Mouse (Mus musculus): Measurements from ENCODE around the gene Gemin7.

Gene Gemin7

DNA sequence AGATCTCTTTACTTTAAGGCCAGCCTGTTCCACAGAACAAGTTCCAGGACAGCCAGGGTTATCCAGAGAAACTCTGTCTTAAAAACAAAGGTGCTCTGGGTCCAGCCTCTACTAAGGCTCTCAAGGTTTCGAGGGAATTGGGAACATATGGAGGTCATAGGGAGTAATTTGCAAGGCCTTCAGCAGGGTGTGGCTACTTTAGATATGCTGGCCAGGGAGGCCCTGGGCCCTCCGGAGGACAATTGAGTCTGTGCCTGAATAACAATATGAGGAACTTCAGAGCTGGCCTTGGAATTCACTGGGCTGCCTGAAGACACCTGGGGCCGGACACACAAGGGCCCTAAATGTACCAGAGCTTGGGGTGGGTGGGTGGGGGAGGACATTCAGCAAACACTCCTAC, 1.8 kb downstream of the Gemin7 start:
- DNase-seq = no peak

DNA sequence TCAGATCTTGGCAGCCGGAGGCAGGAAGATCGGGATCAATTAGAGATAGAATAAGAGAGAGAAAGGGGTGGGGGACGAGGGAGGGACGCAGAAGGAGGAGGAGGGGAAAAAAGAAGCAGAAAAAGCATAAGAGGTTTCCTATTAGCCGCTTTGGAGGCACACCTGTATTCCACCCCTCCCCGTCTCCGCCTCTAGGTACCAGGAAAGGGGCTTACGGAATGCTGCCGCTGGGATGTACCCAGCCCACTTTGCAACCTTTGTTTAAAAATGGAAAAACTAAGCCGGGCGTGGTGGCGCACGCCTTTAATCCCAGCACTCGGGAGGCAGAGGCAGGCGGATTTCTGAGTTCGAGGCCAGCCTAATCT, 3.6 kb downstream of the Gemin7 start:
- DNase-seq = no peak

DNA sequence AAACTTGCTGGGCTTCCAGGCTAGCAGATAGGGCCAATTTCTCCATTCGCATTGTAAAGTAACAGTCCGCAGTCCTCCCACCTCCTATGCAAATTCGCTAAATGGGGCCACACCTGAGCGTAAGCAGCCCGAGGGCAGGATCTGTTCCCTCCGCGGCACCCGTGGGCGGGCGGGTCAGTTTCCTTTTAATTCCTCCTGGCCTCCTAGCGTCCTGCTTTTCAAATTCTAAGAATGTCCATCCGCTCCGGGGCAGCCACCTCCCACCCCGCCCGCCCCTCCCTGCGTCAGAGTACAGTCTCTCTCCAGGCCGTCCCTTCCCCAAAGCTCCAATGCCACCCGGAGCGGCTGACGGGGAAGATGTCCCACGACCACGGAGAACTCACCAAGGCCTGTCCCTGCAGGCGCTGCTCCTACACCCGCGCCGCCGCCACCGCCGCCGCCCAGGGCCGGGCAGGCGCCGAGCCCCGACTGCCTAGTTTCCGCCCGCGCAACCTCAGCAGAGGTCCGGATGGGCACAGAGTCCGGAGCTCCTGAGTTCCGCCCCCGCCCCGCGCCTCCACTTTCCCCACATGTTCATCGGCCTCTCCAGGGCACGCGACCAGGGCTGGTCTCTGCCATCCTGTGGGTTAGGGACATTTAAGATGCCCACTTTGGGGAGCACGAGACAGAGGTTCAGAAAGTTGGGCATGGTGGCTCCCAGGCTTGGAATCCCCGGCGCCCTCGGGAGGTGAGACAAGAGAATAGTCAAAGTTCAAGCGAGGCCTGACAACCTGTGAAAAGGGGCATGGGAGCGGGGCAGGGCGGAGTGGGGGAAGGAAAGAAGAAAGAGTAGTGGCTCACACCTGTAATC, 4.2 kb downstream of the Gemin7 start:
- DNase-seq = peak; percentile 59 to 75

DNA sequence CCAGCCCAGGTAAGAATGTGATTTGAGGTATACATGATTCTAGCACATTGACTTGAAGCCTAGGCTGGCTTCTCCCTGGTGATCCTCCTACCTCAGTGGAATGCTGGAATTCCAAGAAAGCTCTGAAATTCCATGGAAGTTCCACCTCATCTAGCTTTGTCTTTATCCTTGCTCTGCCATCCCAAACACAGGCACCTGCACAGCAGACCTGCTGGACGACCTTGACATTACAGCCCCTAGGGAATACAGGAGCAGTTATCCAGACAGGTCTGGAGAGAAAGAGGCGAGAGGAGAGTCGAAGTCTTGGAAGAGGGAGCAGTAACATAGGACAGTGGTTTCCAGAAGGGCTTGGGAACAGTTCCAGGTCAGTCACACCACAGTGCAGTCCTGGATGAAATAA, 7.7 kb downstream of the Gemin7 start:
- no peak for DNase-seq

DNA sequence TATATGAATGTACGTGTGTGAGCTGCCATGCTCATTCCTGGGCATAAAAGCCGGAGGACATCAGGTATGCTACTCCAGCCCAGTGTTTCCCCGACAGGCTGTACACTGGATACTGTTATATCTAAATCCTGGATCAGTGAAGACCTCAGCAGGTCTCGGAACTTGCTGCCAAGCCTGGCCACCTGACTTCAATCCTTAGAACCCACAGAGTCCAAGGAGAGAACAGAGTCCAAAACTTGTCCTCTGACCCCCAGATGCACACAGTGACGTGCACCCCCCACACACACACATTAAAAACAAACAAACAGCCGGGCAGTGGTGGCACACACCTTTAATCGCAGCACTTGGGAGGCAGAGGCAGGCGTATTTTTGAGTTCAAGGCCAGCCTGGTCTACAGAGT, 10.0 kb downstream of the Gemin7 start:
- peak; percentile 75 to 79 for DNase-seq

DNA sequence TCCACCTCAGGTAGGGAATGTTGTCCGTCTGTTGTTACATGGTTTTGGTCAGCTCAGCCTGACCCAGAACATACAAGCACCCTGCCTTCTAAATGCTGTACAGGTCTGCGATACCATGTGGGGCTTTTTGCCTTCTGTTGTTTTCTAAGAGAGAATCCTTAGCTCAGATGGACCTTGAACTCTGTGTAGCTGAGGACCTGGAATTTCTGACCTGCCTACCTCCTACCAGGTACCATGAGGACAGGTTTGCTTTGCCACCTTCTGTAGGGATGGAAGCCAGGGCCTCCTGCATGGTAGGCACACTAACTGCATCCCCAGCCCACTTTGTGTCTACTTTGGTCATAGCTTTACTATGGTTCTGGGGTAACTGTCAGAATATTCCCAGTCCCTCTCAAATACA, 11.6 kb downstream of the Gemin7 start:
- DNase-seq = no peak

DNA sequence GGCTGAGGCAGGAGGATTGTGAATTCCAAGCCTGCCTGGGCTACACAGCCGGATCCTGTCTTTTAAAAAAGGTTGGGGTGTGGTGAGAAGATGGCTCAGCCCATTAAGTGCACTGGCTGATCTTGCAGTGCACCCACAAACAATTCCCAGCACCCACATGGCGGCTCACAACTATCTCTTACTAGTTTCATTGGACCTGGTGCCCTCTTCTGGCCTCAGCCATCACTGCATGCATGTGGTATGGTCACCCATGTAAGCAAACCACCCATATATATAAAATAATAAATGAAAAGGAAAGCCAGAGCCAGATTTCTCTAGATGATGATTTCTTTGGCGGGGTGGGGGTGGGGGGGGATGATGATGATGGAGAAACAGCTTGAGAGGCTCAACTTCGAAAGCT, 12.9 kb downstream of the Gemin7 start:
- no peak for DNase-seq

DNA sequence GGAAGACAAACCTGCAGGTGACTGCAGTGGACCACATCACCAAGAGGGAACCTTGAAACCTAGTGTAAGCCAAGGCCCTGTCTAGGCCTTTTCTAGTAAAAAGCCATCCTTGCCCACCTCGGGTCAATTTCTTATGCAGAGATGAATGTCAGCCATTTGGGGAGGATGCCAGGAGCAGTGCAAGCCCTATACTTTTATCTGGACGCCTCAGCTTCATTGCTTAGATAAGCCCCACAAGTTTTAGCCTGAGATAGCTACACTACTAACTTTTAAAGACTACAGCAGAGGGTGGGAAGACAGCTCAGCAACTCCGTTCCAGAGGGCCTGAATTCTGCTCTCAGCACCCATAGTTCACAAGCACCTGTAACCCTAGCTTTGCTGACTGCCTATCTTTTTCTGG, 13.5 kb downstream of the Gemin7 start:
- DNase-seq = no peak

DNA sequence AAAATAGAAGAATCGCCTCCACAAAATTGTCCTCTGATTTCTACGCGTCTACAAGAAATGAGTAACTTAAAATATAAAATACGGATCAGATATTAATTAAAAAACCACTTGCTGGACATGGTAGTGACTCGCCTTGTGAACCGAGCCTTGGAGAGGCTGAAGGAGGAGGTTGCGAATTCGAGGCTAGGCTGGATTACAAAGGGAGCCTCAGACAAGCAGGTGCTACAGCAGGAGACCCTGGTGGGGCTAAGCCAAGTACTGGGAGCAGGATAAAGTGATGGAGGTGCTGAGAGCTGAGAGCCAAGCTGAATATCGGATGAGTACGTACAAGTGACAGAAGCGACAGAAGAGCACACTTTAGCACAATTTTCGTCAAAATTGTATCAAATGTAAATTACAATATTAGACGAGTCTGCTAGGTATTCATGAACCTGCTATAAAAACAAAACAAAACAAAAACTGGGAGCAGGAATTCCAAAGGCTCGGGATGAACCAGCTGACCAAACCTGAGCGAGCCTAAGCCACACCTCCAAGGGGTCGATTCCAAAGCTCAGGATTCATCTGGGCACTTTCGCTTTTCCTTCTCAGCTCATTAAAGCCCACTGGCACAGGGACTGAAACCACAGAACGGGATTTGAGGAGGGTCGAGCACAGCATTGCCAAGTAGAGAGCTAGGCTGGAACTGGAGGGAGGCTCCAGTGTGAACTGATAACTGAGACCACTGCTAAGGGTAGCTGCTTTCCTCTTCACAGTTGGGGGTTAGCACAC, 14.6 kb downstream of the Gemin7 start, which contains the start of gene Ppp1r37:
Gene Ppp1r37, minus strand, starts transcription at position 434 of the 768 bp plus-strand sequence.
- DNase-seq = peak in 1 of 2 experiments; percentile 61

DNA sequence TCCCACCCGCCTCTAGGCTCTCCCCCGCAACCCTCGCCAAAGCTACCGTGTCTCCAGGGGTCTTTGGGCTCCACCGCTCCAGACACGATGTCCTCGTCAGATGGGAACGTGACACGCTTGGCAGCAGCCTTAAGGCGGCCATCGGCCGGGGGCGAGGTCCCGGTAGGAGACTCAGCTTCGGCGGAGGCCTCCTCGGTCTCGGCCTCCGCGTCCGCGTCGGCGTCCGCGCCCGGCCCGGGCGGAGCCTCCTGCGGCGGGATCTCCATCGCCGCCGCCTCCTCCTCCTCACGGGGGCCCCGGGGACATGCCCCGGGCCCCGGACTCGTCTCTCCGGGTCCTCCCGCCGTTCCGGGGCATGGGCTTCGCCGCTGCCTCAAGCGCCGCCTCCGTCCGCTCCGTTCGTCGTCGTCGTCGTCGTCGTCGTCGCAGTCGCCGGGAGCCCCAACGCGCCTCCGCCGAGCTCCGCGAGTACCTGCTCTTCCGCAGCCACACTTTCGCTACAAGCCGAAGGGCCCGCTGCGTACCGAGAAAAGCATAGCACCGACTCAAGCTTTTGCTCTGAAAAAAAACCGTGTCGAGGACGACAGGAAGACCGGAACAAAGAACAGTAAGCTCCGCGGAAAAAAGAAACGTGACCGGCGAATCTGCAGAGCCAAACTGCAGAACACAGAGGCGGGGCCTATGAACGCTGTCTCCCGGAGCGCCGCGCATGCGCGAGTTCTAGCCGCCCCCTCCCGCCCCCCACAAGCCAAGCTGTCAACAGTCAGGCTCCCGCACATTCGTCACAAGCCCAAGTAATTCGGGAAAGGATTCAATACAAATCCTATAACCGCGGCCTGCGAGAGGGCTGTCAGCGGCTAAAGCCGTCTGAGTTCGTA, 15.4 kb downstream of the Gemin7 start:
- DNase-seq = peak; percentile 79 to 86

DNA sequence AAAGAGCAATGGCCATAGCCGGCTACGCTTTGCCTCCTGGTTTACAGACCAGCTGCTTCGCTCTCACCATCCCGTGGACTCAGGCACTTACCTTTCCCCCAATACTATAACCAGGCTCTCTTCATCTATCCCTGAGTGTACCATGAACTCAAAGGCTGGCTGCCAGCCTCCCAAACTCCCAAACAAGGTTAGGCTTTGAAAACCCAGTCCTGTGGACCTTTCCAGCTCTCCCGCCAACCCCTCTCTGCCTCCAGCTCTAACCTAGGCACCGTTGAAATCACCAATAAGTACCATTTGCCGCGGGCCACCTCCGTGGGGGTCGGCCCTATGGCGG, 16.0 kb downstream of the Gemin7 start:
- no peak for DNase-seq

DNA sequence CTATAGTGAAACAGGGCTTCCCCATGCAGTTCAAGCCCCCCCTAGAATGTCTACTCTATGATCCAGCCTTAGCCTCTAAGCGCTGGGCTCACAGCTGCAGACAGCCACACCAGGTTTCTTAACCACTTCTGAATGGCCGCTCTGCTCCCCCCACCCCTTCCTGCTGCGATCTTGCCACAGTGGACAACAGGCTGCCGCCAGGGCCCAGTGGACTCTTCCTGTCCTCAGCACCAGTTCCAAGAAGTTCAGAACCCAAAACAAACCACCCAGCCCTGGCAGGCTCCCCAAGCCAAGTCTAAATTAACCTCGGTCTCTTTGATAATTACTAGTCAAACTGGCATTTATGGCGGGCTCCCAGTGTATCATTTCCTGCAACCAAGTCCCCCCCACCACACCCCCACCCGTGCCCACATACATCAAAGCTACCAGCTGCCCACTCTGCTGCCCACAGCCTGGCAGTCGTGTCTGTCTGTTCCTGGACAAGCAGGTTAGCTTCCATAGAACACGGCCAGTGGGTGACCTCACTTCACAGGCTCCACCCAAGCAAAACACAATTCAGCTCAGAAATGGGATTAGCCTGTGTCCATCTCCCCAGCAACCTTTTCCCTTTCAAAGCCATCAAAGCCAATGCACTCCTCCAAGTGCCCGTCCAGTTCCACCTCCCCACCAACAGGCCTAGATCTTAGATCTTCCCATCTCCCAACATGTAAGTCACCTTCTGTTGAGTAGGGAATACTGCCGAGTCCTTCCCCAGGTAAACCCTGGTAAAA, 16.7 kb downstream of the Gemin7 start:
- DNase-seq = no peak

DNA sequence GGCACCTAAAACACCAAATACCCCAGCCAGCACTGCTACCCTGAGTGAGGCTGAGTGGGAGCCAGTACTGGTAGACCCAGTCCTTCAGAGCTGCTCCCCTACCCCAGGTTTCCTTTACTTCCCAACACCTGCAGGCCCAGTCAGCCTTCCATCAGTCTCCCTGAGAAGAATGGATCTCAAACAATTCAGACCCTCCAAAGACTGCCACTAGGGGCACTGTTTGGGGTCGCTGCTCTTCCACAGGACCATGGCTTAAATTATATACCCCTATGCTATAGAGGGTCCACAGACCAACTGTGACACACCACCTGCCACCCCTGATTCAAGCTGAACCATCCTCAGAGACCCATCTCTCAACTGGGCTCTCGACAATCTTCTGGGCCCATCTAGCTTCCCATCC, 18.4 kb downstream of the Gemin7 start:
- no peak for DNase-seq

DNA sequence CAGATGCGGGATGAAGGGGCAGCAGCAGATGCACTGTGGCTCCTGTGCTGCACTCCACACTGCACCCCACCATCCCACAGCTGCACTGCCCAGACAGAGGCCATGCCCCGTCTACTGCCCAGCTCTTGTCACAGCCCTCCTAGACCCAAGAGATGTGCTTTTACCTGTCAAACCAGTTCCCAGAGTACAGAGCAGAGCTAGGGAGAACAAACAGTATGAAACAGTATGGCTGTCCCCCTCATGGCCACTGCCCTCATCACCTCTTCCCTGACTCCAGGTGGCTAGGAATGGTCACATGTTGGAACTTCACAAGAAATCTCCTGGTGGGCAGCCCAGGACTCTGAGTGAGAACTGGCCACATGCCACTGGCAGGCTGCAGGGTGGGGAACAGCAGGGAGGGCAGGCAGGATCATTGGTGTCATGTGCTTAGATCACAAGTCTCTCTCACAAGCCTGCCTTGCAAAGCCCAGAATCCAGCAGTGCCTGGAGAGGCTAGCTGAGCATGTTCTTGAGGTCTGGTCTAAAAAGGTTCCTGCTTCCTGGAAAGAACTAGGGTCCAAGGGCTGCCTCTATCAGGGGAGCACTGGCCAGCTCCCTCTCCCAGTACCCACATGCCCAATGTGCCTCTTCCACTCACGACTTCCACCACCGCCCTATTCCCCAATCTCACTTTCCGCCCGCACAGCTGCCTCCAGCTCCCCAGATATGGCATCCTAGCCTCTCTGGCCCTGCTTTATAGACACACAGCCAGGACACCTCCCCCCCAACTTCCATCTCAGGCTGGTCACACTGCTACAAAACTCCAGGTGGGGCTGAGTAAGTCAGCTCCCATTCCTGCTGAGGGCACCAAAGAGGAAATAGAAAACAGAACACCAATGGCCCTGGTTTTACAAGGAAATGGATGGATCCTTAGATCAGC, 19.2 kb downstream of the Gemin7 start:
- no peak for DNase-seq

DNA sequence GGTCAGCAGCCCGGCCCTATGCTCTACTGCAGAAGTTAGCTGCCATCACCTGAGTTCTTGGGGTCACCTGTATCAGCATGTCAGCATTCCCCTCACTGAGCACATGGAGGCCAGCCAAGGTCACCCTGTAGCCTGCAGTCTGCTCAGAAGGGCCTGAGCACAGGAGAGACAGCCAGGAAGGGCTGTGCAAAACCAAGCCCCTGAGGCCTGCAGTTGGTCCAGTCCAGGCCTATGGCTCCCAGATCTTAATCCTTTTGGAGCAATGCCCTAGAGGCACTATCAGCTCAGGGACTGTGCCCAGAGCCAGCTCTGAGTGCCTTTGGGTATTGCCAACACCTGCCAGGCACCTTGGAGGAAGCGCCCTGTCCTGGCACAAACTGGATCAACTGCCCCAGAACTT, 20.3 kb downstream of the Gemin7 start:
- DNase-seq = peak; percentile 44 to 54

DNA sequence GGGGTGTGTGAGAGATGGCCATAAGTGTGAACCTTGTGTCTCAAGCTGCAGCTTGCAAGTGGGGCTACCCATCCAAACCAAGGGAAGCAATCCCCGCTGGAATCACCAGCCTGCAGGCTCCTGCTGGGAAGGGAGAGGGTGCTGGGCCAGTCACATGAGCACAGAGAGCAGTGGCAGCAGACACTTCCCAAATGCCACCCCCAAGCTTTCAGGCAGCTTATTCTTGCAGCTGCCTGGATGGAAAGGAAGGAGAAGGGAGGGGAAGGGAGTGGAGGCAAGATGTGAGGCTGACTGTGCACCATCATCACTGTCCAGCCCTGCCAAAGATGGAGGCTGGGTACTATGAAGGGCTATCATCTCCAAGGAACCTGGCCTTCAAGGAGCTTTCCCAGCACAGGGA, 23.2 kb downstream of the Gemin7 start:
- DNase-seq = no peak

DNA sequence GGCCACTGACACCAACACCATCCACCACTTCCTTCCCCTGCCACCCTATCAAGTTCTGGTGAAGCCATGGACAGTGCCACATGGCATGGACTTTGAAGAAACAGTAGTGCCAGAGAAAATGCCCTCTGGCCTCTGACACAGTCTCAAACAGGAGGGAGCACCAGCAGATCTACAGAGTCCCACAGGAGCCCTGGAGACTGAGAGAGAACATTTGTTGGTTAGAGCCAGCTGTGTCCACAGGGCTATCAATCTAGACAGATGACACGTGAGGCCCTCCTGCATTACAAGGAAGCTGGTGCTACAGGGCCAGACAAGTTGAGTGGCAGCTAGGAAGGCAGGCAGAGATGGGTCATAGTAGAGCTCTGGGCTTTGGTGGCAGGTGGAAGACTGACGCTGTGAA, 25.0 kb downstream of the Gemin7 start:
- no peak for DNase-seq

DNA sequence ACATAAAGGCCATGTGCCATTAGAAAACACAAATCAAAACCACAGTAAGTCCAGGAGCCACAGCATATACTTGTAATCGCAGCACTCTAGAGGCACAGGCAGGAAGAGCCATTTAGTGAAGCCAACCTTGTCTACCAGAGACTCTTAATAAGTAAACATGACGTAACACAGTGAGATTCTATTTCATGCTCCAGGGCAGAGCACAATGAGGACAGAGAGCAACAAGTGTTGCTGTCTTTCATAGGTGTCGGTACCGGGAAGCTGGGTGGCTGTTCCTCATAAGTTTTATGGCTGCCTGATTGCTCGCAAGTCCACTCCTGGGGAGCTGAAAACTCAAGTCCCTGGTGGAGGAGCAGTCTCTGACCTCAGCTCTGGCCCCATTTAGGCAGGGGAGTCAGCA, 25.8 kb downstream of the Gemin7 start:
- DNase-seq = no peak

DNA sequence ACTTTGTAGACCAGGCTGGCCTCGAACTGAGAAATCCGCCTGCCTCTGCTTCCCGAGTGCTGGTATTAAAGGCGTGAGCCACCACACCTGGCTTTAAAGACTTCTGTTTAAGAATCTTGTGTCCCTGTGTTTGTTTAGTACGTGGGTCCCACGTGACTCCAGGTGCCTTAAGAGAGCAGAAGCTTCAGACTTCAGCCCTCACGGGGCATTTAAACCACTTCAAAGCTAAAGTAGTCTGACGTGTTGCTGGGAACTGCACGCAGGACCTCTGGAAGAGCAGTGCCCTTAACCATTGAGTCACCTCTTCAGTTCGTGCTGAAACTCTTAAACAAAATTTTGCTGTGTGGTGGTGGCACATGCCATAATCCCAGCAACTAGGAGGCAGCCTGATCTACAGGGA, 28.0 kb downstream of the Gemin7 start:
- no peak for DNase-seq

DNA sequence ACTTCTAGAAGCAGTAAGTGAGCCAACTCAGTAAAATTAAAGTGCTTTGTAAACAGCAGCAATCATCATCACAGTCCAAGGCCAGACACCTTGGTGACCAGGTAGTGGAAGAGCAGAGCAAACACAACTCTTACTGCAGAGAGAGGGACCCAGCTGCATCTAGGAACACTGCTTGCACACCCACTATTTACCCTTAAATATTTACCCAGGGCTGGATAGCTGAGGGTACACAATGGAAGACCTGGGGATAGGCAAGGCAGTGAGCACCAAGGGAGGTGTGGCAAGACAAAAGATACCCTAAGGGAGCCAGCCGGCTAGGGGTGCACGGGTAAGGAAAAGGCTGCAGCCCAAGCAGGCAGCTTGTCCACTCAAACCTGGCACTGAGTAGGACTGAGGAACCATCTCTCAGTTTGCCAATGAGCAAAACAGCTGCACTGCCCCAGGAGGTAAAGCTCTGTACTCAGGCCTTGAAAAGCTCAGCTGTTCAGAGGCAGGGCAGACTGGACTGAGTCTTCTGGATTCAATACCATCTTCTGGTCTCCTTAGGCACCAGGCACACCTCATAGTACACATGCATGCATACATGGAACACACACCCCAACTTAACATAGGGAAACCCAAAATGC, 29.9 kb downstream of the Gemin7 start:
- no peak for DNase-seq

DNA sequence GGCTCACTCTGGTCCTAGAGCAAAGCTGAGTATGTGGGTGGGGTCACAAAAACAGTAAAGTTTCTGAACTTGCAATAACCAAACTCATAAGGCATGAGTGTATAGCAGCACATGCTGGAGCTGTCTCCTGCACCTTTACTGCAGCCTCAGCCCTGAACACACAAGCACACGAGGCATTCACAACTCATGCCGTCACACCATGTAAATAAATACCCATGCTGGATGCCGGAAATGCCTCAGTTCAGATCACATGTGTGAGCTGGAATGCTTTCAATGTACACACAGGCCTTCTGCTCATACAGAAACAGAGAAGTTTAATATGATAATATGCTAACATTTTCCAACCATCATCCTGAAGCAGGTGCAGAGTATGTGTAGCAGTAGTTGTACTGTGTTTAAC, 31.4 kb downstream of the Gemin7 start:
- DNase-seq = no peak

Data from kidney, adult 8-10 months (tissue).